Mouse (Mus musculus) midbrain, embryonic 11.5 days (tissue): ENCODE measurements at regions not wholly inside any gene's neighbourhood (a gene's known extent, or its start where the extent isn't known, plus 50 kb on each side); places are given as distances from the start of the nearest gene placed in this dataset.

Experiments
- ATAC-seq: fragments of 200-750 bp; cut with Nextera tagmentation; 2 replicates; pipeline ENCODE4 v1.8.0; 2017; ENCODE audit warnings: moderate TSS enrichment, moderate library complexity; ENCODE audit not compliant: low FRiP score
- DNase-seq: peaks from one replicate; pipeline ENCODE4 v3.0.0; 2015; ENCODE audit warnings: low spot score; ENCODE audit errors: missing footprints
- H3K27ac ChIP-seq: fragments of 300-500 bp; sonication (generic); 2 replicates; pipeline ENCODE4 v1.5.1; 2014; ENCODE audit warnings: low read depth, low read length
- H3K27me3 ChIP-seq: fragments of 300-500 bp; sonication (generic); 2 replicates; pipeline ENCODE4 v1.6.1; 2014; ENCODE audit warnings: mild to moderate bottlenecking, low read length, moderate library complexity, mixed read lengths; ENCODE audit not compliant: control insufficient read depth, insufficient read depth
- H3K36me3 ChIP-seq: fragments of 300-500 bp; sonication (generic); 2 replicates; pipeline ENCODE4 v1.6.1; 2014; ENCODE audit warnings: mild to moderate bottlenecking, low read length, moderate library complexity, mixed read lengths; ENCODE audit not compliant: control insufficient read depth, insufficient read depth
- H3K4me1 ChIP-seq: fragments of 300-500 bp; sonication (generic); 2 replicates; pipeline ENCODE4 v1.6.1; 2014; ENCODE audit warnings: low read length; ENCODE audit not compliant: control insufficient read depth, insufficient read depth
- H3K4me2 ChIP-seq: fragments of 300-500 bp; sonication (generic); 2 replicates; pipeline ENCODE4 v1.6.1; 2014; ENCODE audit warnings: mild to moderate bottlenecking, moderate library complexity
- H3K4me3 ChIP-seq: fragments of 300-500 bp; sonication (generic); 2 replicates; pipeline ENCODE4 v1.5.1; 2014; ENCODE audit warnings: low read depth, low read length
- H3K9ac ChIP-seq: fragments of 300-500 bp; sonication (generic); 2 replicates; pipeline ENCODE4 v1.6.1; 2014; ENCODE audit warnings: low read length
- H3K9me3 ChIP-seq: fragments of 300-500 bp; sonication (generic); 2 replicates; pipeline ENCODE4 v1.6.1; 2016; ENCODE audit warnings: low read length; ENCODE audit not compliant: control insufficient read depth
- WGBS: fragments of 180-500 bp; shearing (Covaris S2); extraction: QIAGEN DNeasy Blood & Tissue Kit; methylation state at CpG from one replicate; pipeline ENCODE4 v1.1.7; 2014; 5-methylcytosine and 5-hydroxymethylcytosine counted together

- no peak for ATAC-seq
- H3K27ac ChIP-seq: no peak overlapping the region
- H3K9me3 ChIP-seq: no peaks in the 10 kb centered on the region
- H3K27me3 ChIP-seq: no peaks in the 10 kb centered on the region
- H3K36me3 ChIP-seq: no peaks in the 10 kb centered on the region
- H3K4me2 ChIP-seq: no peak overlapping the region
- DNase-seq: no peak
- H3K4me3 ChIP-seq: no peak overlapping the region
- no peaks in the 10 kb centered on the region for H3K4me1 ChIP-seq
- 85% methylated on average over 4 of the region's 4 CpGs for WGBS
- no peak overlapping the region for H3K9ac ChIP-seq
These were observed 2310.3 kb upstream of the Lrrc6 start for GRCm38 (mm10) chr15:68811041-68811440.

DNA sequence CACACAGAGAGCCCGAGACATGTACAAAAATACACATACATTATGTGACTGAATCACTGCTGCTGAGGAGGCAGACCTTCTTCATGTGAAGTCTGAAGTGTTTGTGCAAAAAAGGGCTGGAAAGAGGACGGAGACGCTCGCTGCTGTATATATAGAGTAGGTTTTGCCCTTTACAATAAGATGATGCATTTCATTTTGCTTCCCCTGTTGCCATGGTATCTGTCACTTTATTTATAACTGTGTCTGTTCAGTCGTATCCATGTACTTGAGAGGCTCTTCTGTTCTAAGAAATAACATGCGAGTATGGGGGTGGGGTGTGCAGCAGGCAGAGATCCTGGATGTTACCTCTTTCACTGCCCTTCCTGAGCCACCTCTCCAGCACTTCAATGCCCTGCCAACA is 2309.9 kb upstream of the Lrrc6 start:
- H3K4me2 ChIP-seq: no peak overlapping the region
- no peak for ATAC-seq
- H3K9ac ChIP-seq: no peak overlapping the region
- no peaks in the 10 kb centered on the region for H3K27me3 ChIP-seq
- no peaks in the 10 kb centered on the region for H3K4me1 ChIP-seq
- 89% methylated on average over 6 of the region's 6 CpGs for WGBS
- no peaks in the 10 kb centered on the region for H3K9me3 ChIP-seq
- H3K36me3 ChIP-seq: no peaks in the 10 kb centered on the region
- H3K27ac ChIP-seq: no peak overlapping the region
- no peak for DNase-seq
- H3K4me3 ChIP-seq: no peak overlapping the region

- ATAC-seq (no peak), DNase-seq (no peak)
- Histone ChIP-seq H3K27me3 (no peaks in the 10 kb centered on the region), H3K9me3 (no peaks in the 10 kb centered on the region), H3K27ac (no peak overlapping the region), H3K36me3 (no peaks in the 10 kb centered on the region), H3K4me3 (no peak overlapping the region), H3K4me1 (no peaks in the 10 kb centered on the region), H3K9ac (no peak overlapping the region), H3K4me2 (no peak overlapping the region)
- 88% methylated on average over 1 of the region's 1 CpGs for WGBS
These were observed 2307.5 kb upstream of the Lrrc6 start for GRCm38 (mm10) chr15:68808175-68808574.

GRCm38 (mm10) chr15:68804254-68804653 is 2303.5 kb upstream of the Lrrc6 start:
- no peaks in the 10 kb centered on the region for H3K36me3 ChIP-seq
- H3K9me3 ChIP-seq: no peaks in the 10 kb centered on the region
- no peak overlapping the region for H3K4me3 ChIP-seq
- no peak overlapping the region for H3K4me2 ChIP-seq
- H3K27me3 ChIP-seq: no peaks in the 10 kb centered on the region
- WGBS: 98% methylated on average over 1 of the region's 1 CpGs
- ATAC-seq (no peak), DNase-seq (no peak)
- no peak overlapping the region for H3K9ac ChIP-seq
- H3K4me1 ChIP-seq: no peaks in the 10 kb centered on the region
- no peak overlapping the region for H3K27ac ChIP-seq

GRCm38 (mm10) chr15:68801763-68802162 is 2301.1 kb upstream of the Lrrc6 start:
- Histone ChIP-seq H3K27ac (no peak overlapping the region), H3K4me1 (no peaks in the 10 kb centered on the region), H3K9ac (no peak overlapping the region), H3K27me3 (no peaks in the 10 kb centered on the region), H3K9me3 (no peaks in the 10 kb centered on the region), H3K4me2 (no peak overlapping the region), H3K36me3 (no peaks in the 10 kb centered on the region), H3K4me3 (no peak overlapping the region)
- WGBS: 74% methylated on average over 4 of the region's 4 CpGs
- DNase-seq: no peak
- ATAC-seq: no peak

DNA sequence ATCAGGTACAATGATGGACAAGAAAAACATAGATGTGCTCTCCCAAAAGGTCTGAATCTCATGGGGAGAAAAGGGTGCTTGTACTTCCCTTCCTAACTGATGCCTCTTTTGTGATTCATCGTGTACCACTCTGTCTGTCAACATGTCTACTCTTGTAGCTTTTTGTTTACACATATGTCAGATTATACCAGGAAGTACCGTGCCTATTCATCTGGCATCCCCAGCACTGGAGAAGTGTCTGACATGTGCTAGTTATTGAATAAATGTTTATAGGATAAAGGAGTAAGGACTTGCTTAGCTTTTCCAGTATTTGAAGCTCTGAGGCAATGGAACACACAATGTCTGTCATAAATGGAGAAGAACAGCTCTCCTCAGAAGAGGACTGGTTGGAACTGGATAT is 2296.7 kb upstream of the Lrrc6 start:
- Histone ChIP-seq H3K9ac (no peak overlapping the region), H3K4me1 (no peaks in the 10 kb centered on the region), H3K27ac (no peak overlapping the region), H3K9me3 (no peaks in the 10 kb centered on the region), H3K36me3 (no peaks in the 10 kb centered on the region), H3K4me3 (no peak overlapping the region), H3K4me2 (no peak overlapping the region), H3K27me3 (no peaks in the 10 kb centered on the region)
- WGBS: 79% methylated on average over 2 of the region's 2 CpGs
- DNase-seq (no peak), ATAC-seq (no peak)

- DNase-seq (no peak), ATAC-seq (no peak)
- H3K27me3 ChIP-seq: no peaks in the 10 kb centered on the region
- H3K4me2 ChIP-seq: no peak overlapping the region
- H3K27ac ChIP-seq: no peak overlapping the region
- no peak overlapping the region for H3K4me3 ChIP-seq
- no peaks in the 10 kb centered on the region for H3K4me1 ChIP-seq
- no peaks in the 10 kb centered on the region for H3K36me3 ChIP-seq
- H3K9ac ChIP-seq: no peak overlapping the region
- WGBS: 56% methylated on average over 4 of the region's 4 CpGs
- H3K9me3 ChIP-seq: no peaks in the 10 kb centered on the region
These were observed 2294.7 kb upstream of the Lrrc6 start for GRCm38 (mm10) chr15:68795239-68795960.

DNA sequence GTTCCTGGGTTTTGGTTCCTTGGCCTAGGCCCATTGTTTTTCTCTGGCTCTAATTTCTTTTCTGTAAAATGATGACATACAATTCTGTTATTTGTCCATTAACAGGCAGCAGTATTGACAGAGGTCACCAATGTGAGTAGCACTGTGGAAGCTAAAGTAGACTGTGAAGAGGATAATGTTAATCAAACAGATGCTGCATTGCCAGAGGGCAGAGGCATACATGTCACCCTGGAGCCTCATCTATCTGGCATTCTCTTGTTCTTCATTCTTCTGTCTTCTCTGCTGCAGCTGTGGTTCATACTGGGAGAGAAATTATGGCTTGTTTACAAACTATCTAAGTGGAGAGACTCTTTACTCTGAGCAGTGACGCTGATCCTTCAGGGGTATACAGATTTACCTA is 2259.2 kb upstream of the Lrrc6 start:
- peaks cover 3% of the 10 kb centered on the region; the same call in 1 of the 2 replicates for H3K4me1 ChIP-seq
- WGBS: 85% methylated on average over 1 of the region's 1 CpGs
- no peaks in the 10 kb centered on the region for H3K27me3 ChIP-seq
- H3K4me2 ChIP-seq: no peak overlapping the region
- ATAC-seq (no peak), DNase-seq (no peak)
- no peaks in the 10 kb centered on the region for H3K36me3 ChIP-seq
- H3K9ac ChIP-seq: no peak overlapping the region
- no peak overlapping the region for H3K27ac ChIP-seq
- no peaks in the 10 kb centered on the region for H3K9me3 ChIP-seq
- no peak overlapping the region for H3K4me3 ChIP-seq

- H3K9me3 ChIP-seq: no peaks in the 10 kb centered on the region
- no peak overlapping the region for H3K4me2 ChIP-seq
- H3K4me3 ChIP-seq: no peak overlapping the region
- H3K27ac ChIP-seq: no peak overlapping the region
- no peak overlapping the region for H3K9ac ChIP-seq
- ATAC-seq: no peak
- no peak for DNase-seq
- 91% methylated on average over 1 of the region's 1 CpGs for WGBS
- H3K4me1 ChIP-seq: peaks cover 3% of the 10 kb centered on the region; the same call in 1 of the 2 replicates
- no peaks in the 10 kb centered on the region for H3K36me3 ChIP-seq
- no peaks in the 10 kb centered on the region for H3K27me3 ChIP-seq
These were observed 2254.5 kb upstream of the Lrrc6 start for GRCm38 (mm10) chr15:68755255-68755654.
